Mouse (Mus musculus): ENCODE results near the gene 9130019O22Rik.

GRCm38 (mm10) chr7:127346676-127347075, 40.3 kb downstream of the 9130019O22Rik start:
- TF ChIP-seq CTCF (IDR thresholded peaks at IDR 0.05; ENCODE audit: borderline replicate concordance, control insufficient read depth, extremely low read depth, insufficient read depth, low read length, poor library complexity) (no peak), POLR2A (IDR thresholded peaks at IDR 0.05; ENCODE audit: control insufficient read depth, extremely low read depth, insufficient read depth, low read length, poor library complexity) (no peak)
